Mouse (Mus musculus) hindbrain, embryonic 10.5 days (tissue): Measurements from ENCODE around the gene Adam12. TPM values are rescaled to one million over a fixed set of nuclear protein-coding genes. Genes with fewer than 3 reads are reported as not detected.

Experiments used
- DNase-seq: peaks from one replicate; pipeline ENCODE4 v3.0.0-alpha.2; 2017; ENCODE audit warnings: low spot score
- H3K27ac ChIP-seq: fragments of 300-500 bp; sonication (generic); 2 replicates; pipeline ENCODE4 v1.5.1; 2016; ENCODE audit warnings: mild to moderate bottlenecking, moderate library complexity
- H3K27me3 ChIP-seq: fragments of 300-500 bp; sonication (generic); 2 replicates; pipeline ENCODE4 v1.6.1; 2016; ENCODE audit warnings: mild to moderate bottlenecking; ENCODE audit not compliant: poor library complexity, insufficient read depth, severe bottlenecking
- H3K36me3 ChIP-seq: fragments of 300-500 bp; sonication (generic); 2 replicates; pipeline ENCODE4 v1.6.1; 2016; ENCODE audit warnings: mild to moderate bottlenecking, moderate library complexity
- H3K4me1 ChIP-seq: fragments of 300-500 bp; sonication (generic); replicated peaks from 2 replicates; pipeline ENCODE4 v1.6.1; 2016; ENCODE audit warnings: mild to moderate bottlenecking
- H3K4me3 ChIP-seq: fragments of 300-500 bp; sonication (generic); 2 replicates; pipeline ENCODE4 v1.5.1; 2016; ENCODE audit warnings: mild to moderate bottlenecking, moderate library complexity
- H3K9me3 ChIP-seq: fragments of 300-500 bp; sonication (generic); 2 replicates; pipeline ENCODE4 v1.6.1; 2016; ENCODE audit warnings: mild to moderate bottlenecking, moderate library complexity
- WGBS: fragments of 180-500 bp; shearing (Covaris S2); methylation state at CpG from one replicate; pipeline ENCODE4 v1.1.7; 2016; 5-methylcytosine and 5-hydroxymethylcytosine counted together
- polyA plus RNA-seq: library from polyadenylated mRNA; unstranded; fragments of >200 nt; fragmentation: Nextera tagmentation; extraction: Ambion mirVana; gene quantifications from 2 replicates; pipeline ENCODE4 v1.2.1, GENCODE M21; 2016

Adam12 gene
- polyA plus RNA-seq, 1 experiment from 2014 or later = 2.0 TPM

GRCm38 (mm10) chr7:134031787-134032186 is 200.2 kb downstream of the Adam12 start:
- WGBS = 90% methylated on average over 6 of the region's 6 CpGs

GRCm38 (mm10) chr7:134031256-134031655 is 200.7 kb downstream of the Adam12 start:
- Histone ChIP-seq H3K9me3 (no peaks in the 10 kb centered on the region), H3K36me3 (no peaks in the 10 kb centered on the region), H3K27ac (no peak overlapping the region; the same call in 1 of the 2 replicates), H3K4me3 (no peak overlapping the region), H3K4me1 (peaks cover 41% of the 10 kb centered on the region), H3K27me3 (no peaks in the 10 kb centered on the region)
- DNase-seq = no peak
- 74% methylated on average over 2 of the region's 2 CpGs for WGBS

More at GRCm38 (mm10) chr7:134031787-134032186, 200.2 kb downstream of the Adam12 start:
- H3K27me3 ChIP-seq = no peaks in the 10 kb centered on the region
- DNase-seq = no peak
- no peak overlapping the region for H3K4me3 ChIP-seq
- H3K9me3 ChIP-seq = no peaks in the 10 kb centered on the region
- H3K4me1 ChIP-seq = peaks cover 35% of the 10 kb centered on the region
- H3K27ac ChIP-seq = 0 out of 2 replicates have a peak overlapping the region, but pooled peaks have one; percentile 23
- H3K36me3 ChIP-seq = no peaks in the 10 kb centered on the region

- WGBS = 84% methylated on average over 7 of the region's 7 CpGs
- Histone ChIP-seq H3K9me3 (no peaks in the 10 kb centered on the region), H3K36me3 (no peaks in the 10 kb centered on the region), H3K4me3 (no peak overlapping the region), H3K27me3 (no peaks in the 10 kb centered on the region), H3K4me1 (peaks cover 43% of the 10 kb centered on the region), H3K27ac (no peak overlapping the region)
- no peak for DNase-seq
Observed at GRCm38 (mm10) chr7:134028281-134028830, 203.6 kb downstream of the Adam12 start.

GRCm38 (mm10) chr7:134027020-134027415 is 204.9 kb downstream of the Adam12 start:
- WGBS = 35% methylated on average over 5 of the region's 5 CpGs
- Histone ChIP-seq H3K36me3 (no peaks in the 10 kb centered on the region), H3K4me3 (no peak overlapping the region), H3K4me1 (peaks cover 33% of the 10 kb centered on the region), H3K27ac (peak overlapping the region; percentile 60), H3K9me3 (no peaks in the 10 kb centered on the region), H3K27me3 (no peaks in the 10 kb centered on the region)
- DNase-seq = no peak

- peak; percentile 20 for DNase-seq
- no peaks in the 10 kb centered on the region for H3K27me3 ChIP-seq
- H3K4me1 ChIP-seq = peaks cover 28% of the 10 kb centered on the region
- 66% methylated on average over 16 of the region's 16 CpGs for WGBS
- peak overlapping the region; percentile 60 for H3K27ac ChIP-seq
- H3K9me3 ChIP-seq = no peaks in the 10 kb centered on the region
- H3K4me3 ChIP-seq = no peak overlapping the region
- no peaks in the 10 kb centered on the region for H3K36me3 ChIP-seq
Observed at GRCm38 (mm10) chr7:134026200-134027019, 205.5 kb downstream of the Adam12 start.

GRCm38 (mm10) chr7:134022157-134022885 is 209.6 kb downstream of the Adam12 start:
- Histone ChIP-seq H3K27ac (no peak overlapping the region), H3K4me3 (no peak overlapping the region), H3K36me3 (no peaks in the 10 kb centered on the region), H3K4me1 (peaks cover 15% of the 10 kb centered on the region), H3K27me3 (no peaks in the 10 kb centered on the region), H3K9me3 (no peaks in the 10 kb centered on the region)
- no peak for DNase-seq
- WGBS = 62% methylated on average over 2 of the region's 2 CpGs

GRCm38 (mm10) chr7:134015226-134015625 is 216.7 kb downstream of the Adam12 start:
- 52% methylated on average over 4 of the region's 4 CpGs for WGBS
- DNase-seq = no peak

GRCm38 (mm10) chr7:134014733-134015132 is 217.2 kb downstream of the Adam12 start:
- Histone ChIP-seq H3K4me1 (peaks cover 10% of the 10 kb centered on the region), H3K4me3 (no peak overlapping the region), H3K27me3 (no peaks in the 10 kb centered on the region), H3K36me3 (no peaks in the 10 kb centered on the region), H3K27ac (no peak overlapping the region), H3K9me3 (no peaks in the 10 kb centered on the region)
- peak; percentile 12 for DNase-seq
- 14% methylated on average over 7 of the region's 7 CpGs for WGBS

More at GRCm38 (mm10) chr7:134015226-134015625, 216.7 kb downstream of the Adam12 start:
- Histone ChIP-seq H3K27ac (no peak overlapping the region), H3K4me3 (no peak overlapping the region), H3K36me3 (no peaks in the 10 kb centered on the region), H3K4me1 (peaks cover 10% of the 10 kb centered on the region), H3K9me3 (no peaks in the 10 kb centered on the region), H3K27me3 (no peaks in the 10 kb centered on the region)

GRCm38 (mm10) chr7:134009157-134009556 is 222.8 kb downstream of the Adam12 start:
- 86% methylated on average over 5 of the region's 5 CpGs for WGBS
- no peaks in the 10 kb centered on the region for H3K27me3 ChIP-seq
- H3K27ac ChIP-seq = no peak overlapping the region
- no peak for DNase-seq
- H3K9me3 ChIP-seq = peaks cover 5% of the 10 kb centered on the region
- no peaks in the 10 kb centered on the region for H3K36me3 ChIP-seq
- H3K4me3 ChIP-seq = no peak overlapping the region
- 0 out of 2 replicates have a peak, but pooled peaks cover 3% of the 10 kb centered on the region for H3K4me1 ChIP-seq

- Histone ChIP-seq H3K9me3 (peaks cover 5% of the 10 kb centered on the region), H3K36me3 (no peaks in the 10 kb centered on the region), H3K27ac (no peak overlapping the region), H3K27me3 (no peaks in the 10 kb centered on the region), H3K4me1 (0 out of 2 replicates have a peak, but pooled peaks cover 3% of the 10 kb centered on the region), H3K4me3 (no peak overlapping the region)
- no peak for DNase-seq
- 71% methylated on average over 3 of the region's 3 CpGs for WGBS
Observed at GRCm38 (mm10) chr7:134007942-134008361, 224.0 kb downstream of the Adam12 start.

GRCm38 (mm10) chr7:134001581-134001980 is 230.4 kb downstream of the Adam12 start:
- Histone ChIP-seq H3K27me3 (no peaks in the 10 kb centered on the region), H3K4me1 (no peaks in the 10 kb centered on the region; the same call in 1 of the 2 replicates), H3K4me3 (no peak overlapping the region), H3K27ac (no peak overlapping the region), H3K9me3 (peaks cover 5% of the 10 kb centered on the region), H3K36me3 (no peaks in the 10 kb centered on the region)
- 94% methylated on average over 4 of the region's 4 CpGs for WGBS
- no peak for DNase-seq

GRCm38 (mm10) chr7:133990930-133991329 is 241.0 kb downstream of the Adam12 start:
- Histone ChIP-seq H3K27me3 (no peaks in the 10 kb centered on the region), H3K27ac (no peak overlapping the region), H3K36me3 (no peaks in the 10 kb centered on the region), H3K4me1 (no peaks in the 10 kb centered on the region), H3K4me3 (no peak overlapping the region), H3K9me3 (no peaks in the 10 kb centered on the region)
- DNase-seq = no peak

GRCm38 (mm10) chr7:133988356-133988755 is 243.6 kb downstream of the Adam12 start:
- no peak for DNase-seq
- Histone ChIP-seq H3K27me3 (no peaks in the 10 kb centered on the region), H3K9me3 (no peaks in the 10 kb centered on the region), H3K4me3 (no peak overlapping the region), H3K27ac (no peak overlapping the region), H3K4me1 (no peaks in the 10 kb centered on the region), H3K36me3 (no peaks in the 10 kb centered on the region)
- 93% methylated on average over 5 of the region's 5 CpGs for WGBS
